Mouse (Mus musculus) cortical plate, adult 2 months (tissue): ENCODE data around the gene Mcu.

Experiments
- CTCF ChIP-seq: fragments of 200-500 bp; IDR thresholded peaks from 2 replicates; pipeline ENCODE4 v1.5.1; 2011; ENCODE audit warnings: mild to moderate bottlenecking, control low read depth, low read length; ENCODE audit not compliant: insufficient read depth; ENCODE audit errors: extremely low read depth
- POLR2A ChIP-seq: fragments of 200-500 bp; IDR thresholded peaks from 2 replicates; pipeline ENCODE4 v1.6.1; 2011; ENCODE audit warnings: mild to moderate bottlenecking, low read length, control low read depth; ENCODE audit not compliant: insufficient read depth; ENCODE audit errors: extremely low read depth

DNA sequence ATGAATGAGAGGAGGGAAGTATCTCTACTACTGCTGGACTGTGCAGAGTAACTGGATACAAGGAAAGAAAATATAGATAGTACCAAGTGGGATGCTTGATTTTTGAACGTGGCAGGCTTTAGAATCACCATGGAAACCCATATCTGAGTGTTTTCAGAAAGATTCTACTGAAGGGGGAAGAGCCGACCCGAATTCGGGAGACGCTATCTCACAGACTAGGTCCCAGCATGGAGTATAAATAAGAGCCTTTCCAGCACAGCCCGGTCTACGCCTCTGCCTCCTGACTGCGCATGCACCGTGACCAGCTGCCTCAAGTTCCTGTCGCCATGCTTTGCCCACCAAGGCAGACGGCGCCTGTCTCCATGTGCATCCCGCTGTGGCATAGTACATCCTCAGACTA, 49.5 kb downstream of the Mcu start:
- TF ChIP-seq CTCF (no peak), POLR2A (no peak)
